Mouse (Mus musculus): ENCODE data around the gene Snrnp27. TPM values are rescaled to one million over a fixed set of nuclear protein-coding genes. Genes with fewer than 3 reads are reported as not detected.

Gene Snrnp27
- total and polyA plus RNA-seq, 3 experiments = 13.7 to 51.7 (median 46.6) TPM

- no peak overlapping the region for H3K4me3 ChIP-seq
- H3K9ac ChIP-seq (ENCODE audit: low read depth, low read length) = no peak overlapping the region
- 81% methylated on average over 3 of the region's 3 CpGs for WGBS
Measured at GRCm38 (mm10) chr6:86658501-86658900, 25.8 kb downstream of the Snrnp27 start.

GRCm38 (mm10) chr6:86654270-86654916 is 29.9 kb downstream of the Snrnp27 start:
- Histone ChIP-seq H3K27ac (no peak overlapping the region), H3K4me3 (no peak overlapping the region), H3K36me3 (ENCODE audit: control insufficient read depth, insufficient read depth, low read length) (no peaks in the 10 kb centered on the region), H3K79me2 (replicated peaks; ENCODE audit: control insufficient read depth, insufficient read depth, low read length) (no peaks in the 10 kb centered on the region), H3K27me3 (ENCODE audit: control insufficient read depth, insufficient read depth, low read length) (no peaks in the 10 kb centered on the region), H3K4me1 (ENCODE audit: control insufficient read depth, insufficient read depth, low read length) (no peaks in the 10 kb centered on the region), H3K9ac (ENCODE audit: low read depth, low read length) (no peak overlapping the region)
- no peak for DNase-seq
- WGBS = 78% methylated on average over 9 of the region's 9 CpGs
- intact Hi-C loops (cut with DNase I) = no loop called here
- TF ChIP-seq CTCF (IDR thresholded peaks at IDR 0.05) = no peak
- no peak for TF ChIP-seq POLR2A (IDR thresholded peaks at IDR 0.05; ENCODE audit: insufficient read depth, low read depth, low read length)

More at GRCm38 (mm10) chr6:86658501-86658900, 25.8 kb downstream of the Snrnp27 start:
- Histone ChIP-seq H3K79me2 (replicated peaks; ENCODE audit: control insufficient read depth, insufficient read depth, low read length) (no peaks in the 10 kb centered on the region), H3K36me3 (ENCODE audit: control insufficient read depth, insufficient read depth, low read length) (no peaks in the 10 kb centered on the region), H3K27ac (no peak overlapping the region), H3K27me3 (ENCODE audit: control insufficient read depth, insufficient read depth, low read length) (no peaks in the 10 kb centered on the region), H3K4me1 (ENCODE audit: control insufficient read depth, insufficient read depth, low read length) (no peaks in the 10 kb centered on the region)
- intact Hi-C loops (cut with DNase I) = no loop called here
- TF ChIP-seq POLR2A (IDR thresholded peaks at IDR 0.05; ENCODE audit: insufficient read depth, low read depth, low read length) (no peak), EP300 (IDR thresholded peaks at IDR 0.05; ENCODE audit: insufficient read depth, low read depth, low read length) (no peak), CTCF (IDR thresholded peaks at IDR 0.05) (no peak)
- no peak for DNase-seq

- Histone ChIP-seq H3K27ac (no peak overlapping the region), H3K36me3 (ENCODE audit: control insufficient read depth, insufficient read depth, low read length) (no peaks in the 10 kb centered on the region), H3K27me3 (ENCODE audit: control insufficient read depth, insufficient read depth, low read length) (no peaks in the 10 kb centered on the region), H3K4me1 (ENCODE audit: control insufficient read depth, insufficient read depth, low read length) (no peaks in the 10 kb centered on the region), H3K9ac (ENCODE audit: low read depth, low read length) (no peak overlapping the region), H3K79me2 (replicated peaks; ENCODE audit: control insufficient read depth, insufficient read depth, low read length) (no peaks in the 10 kb centered on the region), H3K4me3 (no peak overlapping the region)
- no peak for TF ChIP-seq CTCF (IDR thresholded peaks at IDR 0.05)
- no peak for TF ChIP-seq POLR2A (IDR thresholded peaks at IDR 0.05; ENCODE audit: insufficient read depth, low read depth, low read length)
- no peak for TF ChIP-seq EP300 (IDR thresholded peaks at IDR 0.05; ENCODE audit: insufficient read depth, low read depth, low read length)
- no peak for DNase-seq
- intact Hi-C loops (cut with DNase I) = no loop called here
- WGBS = 98% methylated on average over 6 of the region's 6 CpGs
Measured at GRCm38 (mm10) chr6:86653026-86653425, 31.3 kb downstream of the Snrnp27 start.

GRCm38 (mm10) chr6:86646143-86646542 is 38.2 kb downstream of the Snrnp27 start:
- TF ChIP-seq POLR2A (IDR thresholded peaks at IDR 0.05; ENCODE audit: insufficient read depth, low read depth, low read length) (no peak), EP300 (IDR thresholded peaks at IDR 0.05; ENCODE audit: insufficient read depth, low read depth, low read length) (no peak), CTCF (IDR thresholded peaks at IDR 0.05) (no peak)
- H3K9ac ChIP-seq (ENCODE audit: low read depth, low read length) = no peak overlapping the region
- no peak overlapping the region for H3K27ac ChIP-seq
- no peak overlapping the region for H3K4me3 ChIP-seq
- 78% methylated on average over 7 of the region's 7 CpGs for WGBS
- no peaks in the 10 kb centered on the region for H3K79me2 ChIP-seq (replicated peaks; ENCODE audit: control insufficient read depth, insufficient read depth, low read length)
- H3K27me3 ChIP-seq (ENCODE audit: control insufficient read depth, insufficient read depth, low read length) = no peaks in the 10 kb centered on the region
- no peak for DNase-seq
- H3K4me1 ChIP-seq (ENCODE audit: control insufficient read depth, insufficient read depth, low read length) = no peaks in the 10 kb centered on the region
- intact Hi-C loops (cut with DNase I) = no loop called here
- H3K36me3 ChIP-seq (ENCODE audit: control insufficient read depth, insufficient read depth, low read length) = no peaks in the 10 kb centered on the region

DNA sequence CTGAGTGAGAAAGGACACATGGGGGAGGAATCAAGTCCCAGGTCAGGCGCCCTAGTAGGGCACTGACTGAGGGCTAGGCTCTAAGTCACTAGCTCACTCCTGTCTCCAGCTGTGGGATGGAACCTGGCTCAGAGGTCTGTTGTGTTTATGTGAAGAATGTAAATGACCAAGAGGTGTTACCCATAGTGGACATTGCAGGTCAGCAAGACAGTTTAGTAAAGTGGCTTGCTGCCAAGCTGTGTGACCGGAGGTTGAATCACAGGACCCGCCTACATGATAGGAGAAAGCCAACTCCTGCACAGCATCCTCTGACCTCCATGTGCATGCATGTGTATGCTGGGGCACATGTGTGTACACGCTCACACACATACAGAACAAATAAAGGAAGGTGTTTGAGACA is 38.8 kb downstream of the Snrnp27 start:
- H3K4me1 ChIP-seq (ENCODE audit: control insufficient read depth, insufficient read depth, low read length) = no peaks in the 10 kb centered on the region
- 51% methylated on average over 4 of the region's 4 CpGs for WGBS
- intact Hi-C loops (cut with DNase I) = no loop called here
- H3K36me3 ChIP-seq (ENCODE audit: control insufficient read depth, insufficient read depth, low read length) = no peaks in the 10 kb centered on the region
- TF ChIP-seq POLR2A (IDR thresholded peaks at IDR 0.05; ENCODE audit: insufficient read depth, low read depth, low read length) (no peak), CTCF (IDR thresholded peaks at IDR 0.05) (no peak), EP300 (IDR thresholded peaks at IDR 0.05; ENCODE audit: insufficient read depth, low read depth, low read length) (no peak)
- H3K9ac ChIP-seq (ENCODE audit: low read depth, low read length) = no peak overlapping the region
- no peaks in the 10 kb centered on the region for H3K79me2 ChIP-seq (replicated peaks; ENCODE audit: control insufficient read depth, insufficient read depth, low read length)
- H3K4me3 ChIP-seq = no peak overlapping the region
- no peak for DNase-seq
- no peak overlapping the region for H3K27ac ChIP-seq
- no peaks in the 10 kb centered on the region for H3K27me3 ChIP-seq (ENCODE audit: control insufficient read depth, insufficient read depth, low read length)

- Histone ChIP-seq H3K36me3 (ENCODE audit: control insufficient read depth, insufficient read depth, low read length) (no peaks in the 10 kb centered on the region), H3K9ac (ENCODE audit: low read depth, low read length) (no peak overlapping the region), H3K4me3 (no peak overlapping the region), H3K27ac (no peak overlapping the region), H3K79me2 (replicated peaks; ENCODE audit: control insufficient read depth, insufficient read depth, low read length) (no peaks in the 10 kb centered on the region), H3K27me3 (ENCODE audit: control insufficient read depth, insufficient read depth, low read length) (no peaks in the 10 kb centered on the region), H3K4me1 (ENCODE audit: control insufficient read depth, insufficient read depth, low read length) (no peaks in the 10 kb centered on the region)
- WGBS = 73% methylated on average over 3 of the region's 3 CpGs
- intact Hi-C loops (cut with DNase I) = no loop called here
- TF ChIP-seq EP300 (IDR thresholded peaks at IDR 0.05; ENCODE audit: insufficient read depth, low read depth, low read length) = no peak
- TF ChIP-seq CTCF (IDR thresholded peaks at IDR 0.05) = no peak
- no peak for TF ChIP-seq POLR2A (IDR thresholded peaks at IDR 0.05; ENCODE audit: insufficient read depth, low read depth, low read length)
- DNase-seq = no peak
Measured at GRCm38 (mm10) chr6:86644775-86645400, 39.4 kb downstream of the Snrnp27 start.

All from heart, adult 2 months (tissue).